Mouse (Mus musculus) midbrain, postnatal 0 days (tissue): ENCODE data around the gene Gm5485. TPM values are rescaled to one million over a fixed set of nuclear protein-coding genes. Genes with fewer than 3 reads are reported as not detected.

ENCODE experiments used
- ATAC-seq: fragments of 200-750 bp; cut with Nextera tagmentation; 2 replicates; pipeline ENCODE4 v1.8.0; 2017; ENCODE audit warnings: moderate number of reproducible peaks, mild to moderate bottlenecking, moderate TSS enrichment, moderate library complexity; ENCODE audit not compliant: low FRiP score
- DNase-seq: peaks from one replicate; pipeline ENCODE4 v3.0.0-alpha.2; 2015; ENCODE audit warnings: low spot score
- H3K27ac ChIP-seq: fragments of 300-500 bp; sonication (generic); 2 replicates; pipeline ENCODE4 v1.5.1; 2014; ENCODE audit warnings: low read depth, mild to moderate bottlenecking, low read length, mixed read lengths
- H3K27me3 ChIP-seq: fragments of 300-500 bp; sonication (generic); 2 replicates; pipeline ENCODE4 v1.6.1; 2014; ENCODE audit warnings: low read length, control low read depth, mixed read lengths; ENCODE audit not compliant: insufficient read depth
- H3K36me3 ChIP-seq: fragments of 300-500 bp; sonication (generic); 2 replicates; pipeline ENCODE4 v1.6.1; 2014; ENCODE audit warnings: low read length, control low read depth, mixed read lengths; ENCODE audit not compliant: insufficient read depth
- H3K4me1 ChIP-seq: fragments of 300-500 bp; sonication (generic); 2 replicates; pipeline ENCODE4 v1.6.1; 2014; ENCODE audit warnings: mild to moderate bottlenecking, control low read depth, antibody characterized with exemption, low read length, mixed read lengths; ENCODE audit not compliant: insufficient read depth
- H3K4me2 ChIP-seq: fragments of 300-500 bp; sonication (generic); 2 replicates; pipeline ENCODE4 v1.6.1; 2014; ENCODE audit warnings: low read depth, mild to moderate bottlenecking, low read length, mixed read lengths; ENCODE audit not compliant: poor library complexity, severe bottlenecking
- H3K4me3 ChIP-seq: fragments of 300-500 bp; sonication (generic); 2 replicates; pipeline ENCODE4 v1.5.1; 2014; ENCODE audit warnings: low read depth, mild to moderate bottlenecking, low read length, moderate library complexity
- H3K9ac ChIP-seq: fragments of 300-500 bp; sonication (generic); replicated peaks from 2 replicates; pipeline ENCODE4 v1.6.1; 2014; ENCODE audit warnings: mild to moderate bottlenecking, low read length, moderate library complexity, mixed read lengths; ENCODE audit not compliant: poor library complexity, severe bottlenecking
- H3K9me3 ChIP-seq: fragments of 300-500 bp; sonication (generic); 2 replicates; pipeline ENCODE4 v1.6.1; 2016; ENCODE audit warnings: low read length, control low read depth
- CTCF ChIP-seq: IDR thresholded peaks from 2 replicates; pipeline ENCODE4 v1.5.1; 2016; ENCODE audit warnings: antibody characterized with exemption, mild to moderate bottlenecking
- WGBS: fragments of 180-500 bp; shearing (Covaris S2); extraction: QIAGEN DNeasy Blood & Tissue Kit; methylation state at CpG from one replicate; pipeline ENCODE4 v1.1.7; 2014; 5-methylcytosine and 5-hydroxymethylcytosine counted together
- polyA plus RNA-seq: library from polyadenylated mRNA; unstranded; fragments of >200 nt; fragmentation: Nextera tagmentation; extraction: Ambion mirVana; gene quantifications from 2 replicates; pipeline ENCODE4 v1.2.1, GENCODE M21; 2015
- total RNA-seq: library from RNA; depleted of rRNA; stranded (reverse); fragments of >200 nt; gene quantifications from 2 replicates; pipeline ENCODE4 v1.2.3, GENCODE M21; 2014; rRNA removed

Gm5485 gene
- total RNA-seq (not detected in 2 replicates), polyA plus RNA-seq (not detected in 2 replicates)

GRCm38 (mm10) chr16:48412246-48412645 lies at the start of gene Gm5485:
Gm5485 (minus strand) TSS chr16:48412416.
- WGBS, result 95% methylated on average over 1 of the region's 1 CpGs
- Histone ChIP-seq H3K4me2 (no peak within 1 kb of the TSS), H3K36me3 (no peaks in the 10 kb centered on the region), H3K27me3 (no peaks in the 10 kb centered on the region), H3K9ac (no peak within 1 kb of the TSS), H3K4me3 (no peak within 1 kb of the TSS), H3K4me1 (no peaks in the 10 kb centered on the region), H3K9me3 (no peaks in the 10 kb centered on the region), H3K27ac (no peak within 1 kb of the TSS)
- TF ChIP-seq CTCF, result no peak
- ATAC-seq (no peak), DNase-seq (no peak)

GRCm38 (mm10) chr16:48453264-48453663 lies 41.0 kb upstream of the Gm5485 start:
- ATAC-seq (no peak), DNase-seq (no peak)
- Histone ChIP-seq H3K27ac (no peak overlapping the region), H3K9ac (no peak overlapping the region), H3K9me3 (0 out of 2 replicates have a peak, but pooled peaks cover 3% of the 10 kb centered on the region), H3K4me3 (no peak overlapping the region), H3K4me2 (no peak overlapping the region), H3K36me3 (no peaks in the 10 kb centered on the region), H3K4me1 (no peaks in the 10 kb centered on the region), H3K27me3 (no peaks in the 10 kb centered on the region)
- 90% methylated on average over 3 of the region's 3 CpGs for WGBS
- no peak for TF ChIP-seq CTCF

- Histone ChIP-seq H3K36me3 (no peaks in the 10 kb centered on the region), H3K4me1 (no peaks in the 10 kb centered on the region), H3K27me3 (no peaks in the 10 kb centered on the region), H3K9me3 (no peaks in the 10 kb centered on the region), H3K9ac (no peak overlapping the region), H3K27ac (no peak overlapping the region), H3K4me2 (no peak overlapping the region), H3K4me3 (no peak overlapping the region)
- DNase-seq (peak; percentile 17), ATAC-seq (no peak)
- 52% methylated on average over 8 of the region's 8 CpGs for WGBS
- no peak for TF ChIP-seq CTCF
These were observed 34.1 kb upstream of the Gm5485 start for GRCm38 (mm10) chr16:48446161-48446925.

DNA sequence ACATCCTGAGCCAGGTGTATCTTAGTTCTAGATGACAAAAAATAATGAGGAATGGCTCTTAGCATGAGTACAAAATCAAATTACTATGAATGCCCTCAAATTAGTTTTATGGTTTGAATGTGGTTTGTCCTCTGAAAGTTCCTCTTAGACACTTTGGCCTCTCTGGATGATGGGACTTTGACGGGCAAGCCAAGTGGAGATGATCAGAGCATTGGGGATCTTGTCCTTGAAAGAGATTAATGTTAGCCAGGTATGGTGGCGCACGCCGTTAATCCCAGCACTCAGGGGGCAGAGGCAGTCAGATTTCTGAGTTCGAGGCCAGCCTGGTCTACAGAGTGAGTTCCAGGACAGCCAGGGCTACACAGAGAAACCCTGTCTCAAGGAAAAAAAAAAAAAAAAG lies 32.4 kb upstream of the Gm5485 start:
- no peak overlapping the region for H3K4me3 ChIP-seq
- DNase-seq (no peak), ATAC-seq (no peak)
- H3K36me3 ChIP-seq, result no peaks in the 10 kb centered on the region
- H3K27me3 ChIP-seq, result no peaks in the 10 kb centered on the region
- no peaks in the 10 kb centered on the region for H3K4me1 ChIP-seq
- no peak overlapping the region for H3K4me2 ChIP-seq
- no peak for TF ChIP-seq CTCF
- H3K9me3 ChIP-seq, result no peaks in the 10 kb centered on the region
- H3K9ac ChIP-seq, result no peak overlapping the region
- 96% methylated on average over 5 of the region's 5 CpGs for WGBS
- no peak overlapping the region for H3K27ac ChIP-seq

DNA sequence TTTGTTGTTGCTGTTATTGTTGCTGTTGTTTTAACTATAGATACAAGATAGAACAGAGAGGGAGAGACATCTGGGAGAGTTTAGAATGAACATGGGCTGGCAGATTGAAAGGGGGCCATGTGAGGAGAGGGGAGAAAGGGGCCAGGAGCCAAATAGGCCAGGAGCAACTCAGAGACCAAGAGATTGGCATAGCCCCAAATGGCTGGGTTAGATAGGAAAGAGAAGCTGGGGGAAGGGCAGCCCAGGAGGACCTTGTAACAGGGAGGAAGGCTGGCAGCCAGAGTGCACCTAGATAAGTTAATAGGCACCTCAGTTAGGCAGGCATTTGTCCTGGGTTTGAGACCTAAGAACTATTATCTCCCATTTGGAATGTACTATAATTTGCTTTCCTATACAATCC lies 25.3 kb upstream of the Gm5485 start:
- Histone ChIP-seq H3K9ac (no peak overlapping the region), H3K4me2 (no peak overlapping the region), H3K4me1 (no peaks in the 10 kb centered on the region), H3K4me3 (no peak overlapping the region), H3K27ac (no peak overlapping the region), H3K36me3 (no peaks in the 10 kb centered on the region), H3K27me3 (no peaks in the 10 kb centered on the region), H3K9me3 (no peaks in the 10 kb centered on the region)
- ATAC-seq, result no peak
- DNase-seq, result peak; percentile 34
- no peak for TF ChIP-seq CTCF

DNA sequence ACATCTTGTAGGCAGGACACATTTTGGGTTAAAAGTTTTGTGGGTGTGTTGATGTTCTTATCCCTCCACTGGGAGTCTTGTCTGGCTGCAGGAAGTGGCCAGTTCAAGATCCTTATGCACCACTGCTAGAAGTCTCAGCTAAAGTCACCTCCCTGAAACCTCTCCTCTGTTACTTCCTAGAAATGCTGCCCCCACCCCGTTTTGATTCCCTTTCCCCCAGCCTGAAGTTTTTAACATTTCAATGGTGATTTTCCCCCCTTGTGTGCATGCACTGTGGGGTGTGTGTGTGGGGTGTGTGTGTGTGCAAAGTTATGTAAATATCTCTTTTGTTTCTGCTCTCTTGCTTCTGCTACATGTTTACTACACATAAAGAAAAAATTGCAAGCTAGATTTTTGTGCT lies 23.2 kb upstream of the Gm5485 start:
- TF ChIP-seq CTCF, result no peak
- Histone ChIP-seq H3K27ac (no peak overlapping the region), H3K36me3 (no peaks in the 10 kb centered on the region), H3K9me3 (no peaks in the 10 kb centered on the region), H3K4me3 (no peak overlapping the region), H3K4me1 (no peaks in the 10 kb centered on the region), H3K27me3 (no peaks in the 10 kb centered on the region), H3K9ac (no peak overlapping the region), H3K4me2 (no peak overlapping the region)
- WGBS, result 12% methylated on average over 1 of the region's 1 CpGs
- DNase-seq, result no peak
- no peak for ATAC-seq
